Mouse (Mus musculus) midbrain, postnatal 0 days (tissue): ENCODE measurements around the gene Spata17. TPM values are rescaled to one million over a fixed set of nuclear protein-coding genes. Genes with fewer than 3 reads are reported as not detected.

Source experiments
- ATAC-seq: fragments of 200-750 bp; cut with Nextera tagmentation; 2 replicates; pipeline ENCODE4 v1.8.0; 2017; ENCODE audit warnings: moderate number of reproducible peaks, mild to moderate bottlenecking, moderate TSS enrichment, moderate library complexity; ENCODE audit not compliant: low FRiP score
- DNase-seq: peaks from one replicate; pipeline ENCODE4 v3.0.0-alpha.2; 2015; ENCODE audit warnings: low spot score
- H3K27ac ChIP-seq: fragments of 300-500 bp; sonication (generic); 2 replicates; pipeline ENCODE4 v1.5.1; 2014; ENCODE audit warnings: low read depth, mild to moderate bottlenecking, low read length, mixed read lengths
- H3K27me3 ChIP-seq: fragments of 300-500 bp; sonication (generic); 2 replicates; pipeline ENCODE4 v1.6.1; 2014; ENCODE audit warnings: low read length, control low read depth, mixed read lengths; ENCODE audit not compliant: insufficient read depth
- H3K36me3 ChIP-seq: fragments of 300-500 bp; sonication (generic); 2 replicates; pipeline ENCODE4 v1.6.1; 2014; ENCODE audit warnings: low read length, control low read depth, mixed read lengths; ENCODE audit not compliant: insufficient read depth
- H3K4me1 ChIP-seq: fragments of 300-500 bp; sonication (generic); 2 replicates; pipeline ENCODE4 v1.6.1; 2014; ENCODE audit warnings: mild to moderate bottlenecking, control low read depth, antibody characterized with exemption, low read length, mixed read lengths; ENCODE audit not compliant: insufficient read depth
- H3K4me2 ChIP-seq: fragments of 300-500 bp; sonication (generic); 2 replicates; pipeline ENCODE4 v1.6.1; 2014; ENCODE audit warnings: low read depth, mild to moderate bottlenecking, low read length, mixed read lengths; ENCODE audit not compliant: poor library complexity, severe bottlenecking
- H3K4me3 ChIP-seq: fragments of 300-500 bp; sonication (generic); 2 replicates; pipeline ENCODE4 v1.5.1; 2014; ENCODE audit warnings: low read depth, mild to moderate bottlenecking, low read length, moderate library complexity
- H3K9ac ChIP-seq: fragments of 300-500 bp; sonication (generic); replicated peaks from 2 replicates; pipeline ENCODE4 v1.6.1; 2014; ENCODE audit warnings: mild to moderate bottlenecking, low read length, moderate library complexity, mixed read lengths; ENCODE audit not compliant: poor library complexity, severe bottlenecking
- H3K9me3 ChIP-seq: fragments of 300-500 bp; sonication (generic); 2 replicates; pipeline ENCODE4 v1.6.1; 2016; ENCODE audit warnings: low read length, control low read depth
- CTCF ChIP-seq: IDR thresholded peaks from 2 replicates; pipeline ENCODE4 v1.5.1; 2016; ENCODE audit warnings: antibody characterized with exemption, mild to moderate bottlenecking
- WGBS: fragments of 180-500 bp; shearing (Covaris S2); extraction: QIAGEN DNeasy Blood & Tissue Kit; methylation state at CpG from one replicate; pipeline ENCODE4 v1.1.7; 2014; 5-methylcytosine and 5-hydroxymethylcytosine counted together
- polyA plus RNA-seq: library from polyadenylated mRNA; unstranded; fragments of >200 nt; fragmentation: Nextera tagmentation; extraction: Ambion mirVana; gene quantifications from 2 replicates; pipeline ENCODE4 v1.2.1, GENCODE M21; 2015
- total RNA-seq: library from RNA; depleted of rRNA; stranded (reverse); fragments of >200 nt; gene quantifications from 2 replicates; pipeline ENCODE4 v1.2.3, GENCODE M21; 2014

The Spata17 gene
- total and polyA plus RNA-seq, 2 experiments from 2014 or later: 1.2 to 1.3 TPM

DNA sequence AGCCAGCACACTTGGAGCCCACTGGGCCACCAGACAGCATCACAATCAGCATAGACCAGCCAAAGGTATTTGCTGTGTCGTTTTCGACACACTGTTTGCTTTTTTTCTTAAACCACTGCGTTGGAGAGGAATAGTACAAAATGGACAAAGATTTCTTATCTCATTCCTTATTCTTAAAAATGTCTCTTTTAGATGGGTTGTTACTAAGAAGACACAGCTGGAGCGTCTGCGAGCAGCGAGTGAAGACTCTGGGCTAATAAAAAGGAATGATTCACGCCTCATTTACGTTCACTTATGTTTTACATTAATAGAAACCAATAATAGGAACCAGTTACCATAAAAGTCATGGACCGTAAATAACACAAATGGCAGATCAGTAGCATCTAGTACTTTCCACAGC, 101.5 kb downstream of the Spata17 start:
- 90% methylated on average over 9 of the region's 9 CpGs for WGBS
- Histone ChIP-seq H3K9ac (no peak overlapping the region), H3K36me3 (no peaks in the 10 kb centered on the region), H3K4me2 (no peak overlapping the region), H3K4me1 (no peaks in the 10 kb centered on the region), H3K27me3 (no peaks in the 10 kb centered on the region), H3K9me3 (no peaks in the 10 kb centered on the region), H3K27ac (no peak overlapping the region), H3K4me3 (no peak overlapping the region)
- ATAC-seq (no peak), DNase-seq (no peak)
- no peak for TF ChIP-seq CTCF

DNA sequence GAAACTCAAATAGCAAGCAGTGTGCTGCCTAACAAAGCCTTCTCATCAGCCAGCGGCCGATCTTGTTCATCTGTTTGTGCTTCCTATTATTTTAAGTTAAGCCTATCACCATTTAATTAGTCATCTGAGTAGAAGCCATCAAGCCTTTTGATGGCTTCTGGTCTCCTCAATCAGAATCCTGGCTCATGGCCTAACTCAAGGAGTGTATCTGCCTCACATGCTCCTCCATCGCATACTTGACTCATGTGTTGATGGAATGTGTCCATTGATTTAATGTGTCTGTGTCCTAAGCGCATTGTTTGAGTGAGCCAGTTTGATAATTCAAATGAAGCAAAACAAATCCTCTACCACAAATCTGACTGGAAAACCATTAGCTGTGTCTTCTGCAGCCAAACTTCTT, 113.1 kb downstream of the Spata17 start:
- no peak for TF ChIP-seq CTCF
- no peaks in the 10 kb centered on the region for H3K4me1 ChIP-seq
- H3K9ac ChIP-seq: no peak overlapping the region
- H3K4me3 ChIP-seq: no peak overlapping the region
- no peaks in the 10 kb centered on the region for H3K36me3 ChIP-seq
- no peak for DNase-seq
- H3K9me3 ChIP-seq: no peaks in the 10 kb centered on the region
- ATAC-seq: no peak
- H3K27ac ChIP-seq: no peak overlapping the region
- H3K27me3 ChIP-seq: no peaks in the 10 kb centered on the region
- H3K4me2 ChIP-seq: no peak overlapping the region
- 85% methylated on average over 4 of the region's 4 CpGs for WGBS

DNA sequence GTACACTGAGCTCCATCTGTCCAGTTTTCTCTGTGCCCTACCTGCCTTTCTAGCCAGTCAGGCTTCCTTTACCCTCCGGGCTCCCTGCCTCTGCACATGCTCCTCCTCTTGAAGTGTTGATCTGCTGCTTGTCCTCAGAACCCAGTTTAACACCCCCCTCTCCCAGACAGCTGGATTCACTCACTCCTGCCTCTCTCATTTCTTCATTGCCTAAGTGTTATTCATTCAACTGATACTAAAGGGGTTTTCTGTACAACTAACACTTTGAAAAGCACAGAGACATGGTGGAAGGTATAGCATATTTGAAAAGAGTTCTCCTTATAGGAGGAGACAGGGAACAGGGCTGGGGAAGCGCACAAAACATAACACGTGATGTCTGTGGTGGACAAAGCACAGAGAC, 114.1 kb downstream of the Spata17 start:
- TF ChIP-seq CTCF: no peak
- ATAC-seq (no peak), DNase-seq (no peak)
- Histone ChIP-seq H3K4me1 (no peaks in the 10 kb centered on the region), H3K9me3 (no peaks in the 10 kb centered on the region), H3K4me3 (no peak overlapping the region), H3K36me3 (no peaks in the 10 kb centered on the region), H3K27me3 (no peaks in the 10 kb centered on the region), H3K27ac (no peak overlapping the region), H3K9ac (no peak overlapping the region), H3K4me2 (no peak overlapping the region)
- 84% methylated on average over 3 of the region's 3 CpGs for WGBS

DNA sequence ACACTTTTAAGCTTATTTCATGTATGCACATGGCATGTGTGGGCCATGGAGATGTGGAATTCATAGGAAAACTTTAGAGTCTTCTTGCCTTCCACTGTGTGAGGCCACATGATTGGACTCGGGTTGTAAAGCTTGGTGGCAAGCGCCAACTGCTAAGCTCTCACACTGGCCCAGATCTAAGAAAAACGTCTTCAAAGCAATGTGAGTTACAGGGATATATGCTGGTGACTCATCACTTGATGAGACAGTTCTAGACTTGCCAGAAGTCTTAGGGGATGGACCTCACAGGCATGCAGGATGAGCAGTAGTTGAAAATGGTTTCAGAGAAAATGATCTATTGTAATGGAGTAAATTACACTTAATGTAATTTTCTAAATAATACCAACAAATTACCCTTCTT, 114.6 kb downstream of the Spata17 start:
- WGBS: 82% methylated on average over 3 of the region's 3 CpGs
- no peak overlapping the region for H3K27ac ChIP-seq
- no peak for DNase-seq

DNA sequence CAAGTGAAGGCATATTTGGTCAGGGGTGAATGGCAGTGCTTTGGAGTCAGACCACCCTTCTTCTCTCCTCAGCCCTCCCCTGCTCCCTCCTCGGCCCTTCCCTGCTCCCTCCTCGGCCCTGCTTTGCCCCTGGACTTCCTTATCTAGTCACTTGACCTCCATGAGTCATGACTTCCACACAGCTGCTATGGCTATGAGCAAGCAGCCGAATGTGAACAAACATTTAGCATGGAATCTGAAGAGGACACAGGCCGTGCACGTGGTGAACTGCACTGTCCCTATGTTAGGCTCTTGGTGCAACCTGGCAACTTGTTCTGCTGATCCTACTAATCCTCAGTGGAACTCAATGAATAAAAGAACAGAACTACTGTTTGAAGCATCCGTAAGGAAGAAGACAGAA, 117.0 kb downstream of the Spata17 start:
- Histone ChIP-seq H3K4me3 (no peak overlapping the region), H3K9me3 (no peaks in the 10 kb centered on the region), H3K36me3 (no peaks in the 10 kb centered on the region), H3K4me2 (no peak overlapping the region), H3K4me1 (no peaks in the 10 kb centered on the region), H3K27me3 (no peaks in the 10 kb centered on the region), H3K27ac (no peak overlapping the region), H3K9ac (no peak overlapping the region)
- ATAC-seq: no peak
- no peak for DNase-seq
- WGBS: 81% methylated on average over 6 of the region's 6 CpGs
- no peak for TF ChIP-seq CTCF

More for the DNA sequence above, 114.6 kb downstream of the Spata17 start:
- Histone ChIP-seq H3K27me3 (no peaks in the 10 kb centered on the region), H3K36me3 (no peaks in the 10 kb centered on the region), H3K4me3 (no peak overlapping the region), H3K4me1 (no peaks in the 10 kb centered on the region), H3K9me3 (no peaks in the 10 kb centered on the region), H3K9ac (no peak overlapping the region), H3K4me2 (no peak overlapping the region)
- no peak for TF ChIP-seq CTCF
- no peak for ATAC-seq

DNA sequence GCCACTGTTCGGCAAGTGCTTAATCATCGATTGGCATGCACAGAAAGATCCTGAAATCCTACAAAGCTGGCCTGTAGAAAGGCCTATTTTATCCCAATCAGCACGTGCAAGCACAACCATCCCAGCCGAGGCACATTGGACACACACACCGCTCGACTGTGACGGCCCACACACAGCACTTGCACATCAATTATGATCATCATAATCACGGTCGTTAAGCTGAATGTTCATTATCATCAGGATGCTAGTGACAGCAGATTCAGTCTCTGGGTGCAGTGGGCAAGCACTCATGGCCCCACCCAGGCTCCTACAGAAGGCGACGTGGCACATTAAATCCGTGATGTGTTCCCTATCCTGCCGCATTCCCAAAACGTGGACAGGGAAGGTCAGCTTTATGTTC, 122.7 kb downstream of the Spata17 start:
- H3K9me3 ChIP-seq: no peaks in the 10 kb centered on the region
- no peaks in the 10 kb centered on the region for H3K4me1 ChIP-seq
- WGBS: 83% methylated on average over 14 of the region's 14 CpGs
- TF ChIP-seq CTCF: no peak
- no peaks in the 10 kb centered on the region for H3K27me3 ChIP-seq
- no peak overlapping the region for H3K4me2 ChIP-seq
- H3K27ac ChIP-seq: no peak overlapping the region
- H3K9ac ChIP-seq: no peak overlapping the region
- no peak overlapping the region for H3K4me3 ChIP-seq
- DNase-seq (no peak), ATAC-seq (no peak)
- H3K36me3 ChIP-seq: no peaks in the 10 kb centered on the region
